Mouse (Mus musculus) midbrain, embryonic 14.5 days (tissue): Measurements from ENCODE around the gene Acaca. TPM values are rescaled to one million over a fixed set of nuclear protein-coding genes. Genes with fewer than 3 reads are reported as not detected.

ENCODE experiments used
- ATAC-seq: fragments of 200-750 bp; cut with Nextera tagmentation; 2 replicates; pipeline ENCODE4 v1.8.0; 2017; ENCODE audit warnings: moderate number of reproducible peaks, moderate library complexity; ENCODE audit not compliant: low FRiP score, low TSS enrichment
- DNase-seq: peaks from one replicate; pipeline ENCODE4 v3.0.0-alpha.2; 2015
- H3K27ac ChIP-seq: fragments of 300-500 bp; sonication (generic); replicated peaks from 2 replicates; pipeline ENCODE4 v1.5.1; 2014; ENCODE audit warnings: mild to moderate bottlenecking, low read depth, low read length, moderate library complexity
- H3K27me3 ChIP-seq: fragments of 300-500 bp; sonication (generic); 2 replicates; pipeline ENCODE4 v1.6.1; 2014; ENCODE audit warnings: low read length, control low read depth, mixed read lengths; ENCODE audit not compliant: control insufficient read depth, insufficient read depth
- H3K36me3 ChIP-seq: fragments of 300-500 bp; sonication (generic); 2 replicates; pipeline ENCODE4 v1.6.1; 2014; ENCODE audit warnings: low read length, control low read depth; ENCODE audit not compliant: control insufficient read depth, insufficient read depth
- H3K4me1 ChIP-seq: fragments of 300-500 bp; sonication (generic); 2 replicates; pipeline ENCODE4 v1.6.1; 2014; ENCODE audit warnings: mild to moderate bottlenecking, antibody characterized with exemption, low read length, control low read depth; ENCODE audit not compliant: control insufficient read depth, insufficient read depth
- H3K4me2 ChIP-seq: fragments of 300-500 bp; sonication (generic); 2 replicates; pipeline ENCODE4 v1.6.1; 2014; ENCODE audit warnings: mild to moderate bottlenecking, low read length, moderate library complexity
- H3K4me3 ChIP-seq: fragments of 300-500 bp; sonication (generic); replicated peaks from 2 replicates; pipeline ENCODE4 v1.5.1; 2014; ENCODE audit warnings: low read depth, low read length
- H3K9ac ChIP-seq: fragments of 300-500 bp; sonication (generic); replicated peaks from 2 replicates; pipeline ENCODE4 v1.6.1; 2014; ENCODE audit warnings: mild to moderate bottlenecking, low read length, moderate library complexity
- H3K9me3 ChIP-seq: fragments of 300-500 bp; sonication (generic); 2 replicates; pipeline ENCODE4 v1.6.1; 2016; ENCODE audit warnings: low read length, control low read depth, mixed read lengths; ENCODE audit not compliant: control insufficient read depth
- WGBS: fragments of 180-500 bp; shearing (Covaris S2); extraction: QIAGEN DNeasy Blood & Tissue Kit; methylation state at CpG from one replicate; pipeline ENCODE4 v1.1.7; 2014; 5-methylcytosine and 5-hydroxymethylcytosine counted together
- polyA plus RNA-seq: library from polyadenylated mRNA; unstranded; fragments of >200 nt; fragmentation: Nextera tagmentation; extraction: Ambion mirVana; gene quantifications from 2 replicates; pipeline ENCODE4 v1.2.1, GENCODE M21; 2014

Acaca gene
- polyA plus RNA-seq, 1 experiment from 2014 or later = 40.8 TPM

DNA sequence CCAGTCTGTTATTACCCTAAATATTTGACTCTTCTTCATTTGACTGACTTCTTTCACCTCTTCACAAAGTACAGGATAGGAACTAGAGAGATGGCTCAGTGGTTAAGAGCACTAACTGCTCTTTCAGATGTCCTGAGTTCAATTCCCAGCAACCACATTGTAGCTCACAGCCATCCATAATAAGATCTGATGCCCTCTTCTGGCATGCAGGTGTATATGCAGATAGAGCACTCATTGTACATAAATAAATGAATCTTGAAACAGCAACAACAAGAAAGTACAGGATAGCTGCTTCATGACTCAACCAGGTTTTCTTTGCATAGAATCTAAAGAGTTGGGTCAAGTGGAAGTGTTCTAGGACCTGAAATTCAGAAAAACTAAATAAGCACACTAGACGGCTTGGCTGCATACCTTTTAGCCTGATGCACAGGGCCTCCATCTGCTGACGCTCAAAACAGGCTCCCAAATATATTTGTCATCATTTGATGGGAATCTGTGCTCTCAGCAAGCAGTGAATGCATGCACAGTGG, 4.9 kb downstream of the Acaca start:
- ATAC-seq = no peak
- WGBS = 96% methylated on average over 2 of the region's 2 CpGs

DNA sequence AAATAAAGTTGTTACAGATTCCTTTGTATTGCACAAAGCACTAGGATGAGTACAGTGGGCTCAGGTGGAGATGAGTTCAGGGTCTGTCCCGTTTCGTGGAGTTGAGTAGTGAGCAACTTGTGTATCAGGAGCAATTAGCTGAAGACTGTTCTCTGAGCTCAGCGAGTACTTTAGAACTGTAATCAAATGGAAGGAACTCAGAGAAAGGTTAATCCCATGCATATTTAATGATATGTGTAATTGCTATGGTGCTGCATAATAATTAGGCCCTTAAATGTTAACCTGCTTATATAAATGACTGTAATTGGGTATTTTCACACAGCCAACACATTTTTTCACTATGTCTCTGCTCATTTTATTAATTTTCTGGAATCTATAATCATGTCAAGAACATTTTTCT, 7.0 kb downstream of the Acaca start:
- 0 out of 2 replicates have a peak, but pooled peaks cover 4% of the 10 kb centered on the region for H3K4me1 ChIP-seq
- H3K4me3 ChIP-seq = no peak overlapping the region
- DNase-seq = no peak
- no peak overlapping the region for H3K27ac ChIP-seq
- no peaks in the 10 kb centered on the region for H3K9me3 ChIP-seq
- ATAC-seq = no peak
- 77% methylated on average over 3 of the region's 3 CpGs for whole genome bisulfite sequencing
- H3K9ac ChIP-seq = no peak overlapping the region
- no peaks in the 10 kb centered on the region for H3K36me3 ChIP-seq
- no peak overlapping the region for H3K4me2 ChIP-seq
- H3K27me3 ChIP-seq = no peaks in the 10 kb centered on the region

More for the DNA sequence above, 4.9 kb downstream of the Acaca start:
- H3K36me3 ChIP-seq = no peaks in the 10 kb centered on the region
- H3K9me3 ChIP-seq = no peaks in the 10 kb centered on the region
- H3K4me2 ChIP-seq = no peak overlapping the region
- no peak overlapping the region for H3K9ac ChIP-seq
- H3K4me1 ChIP-seq = peaks cover 15% of the 10 kb centered on the region; the same call in 1 of the 2 replicates
- H3K4me3 ChIP-seq = no peak overlapping the region
- no peak for DNase-seq
- H3K27me3 ChIP-seq = no peaks in the 10 kb centered on the region
- H3K27ac ChIP-seq = no peak overlapping the region

DNA sequence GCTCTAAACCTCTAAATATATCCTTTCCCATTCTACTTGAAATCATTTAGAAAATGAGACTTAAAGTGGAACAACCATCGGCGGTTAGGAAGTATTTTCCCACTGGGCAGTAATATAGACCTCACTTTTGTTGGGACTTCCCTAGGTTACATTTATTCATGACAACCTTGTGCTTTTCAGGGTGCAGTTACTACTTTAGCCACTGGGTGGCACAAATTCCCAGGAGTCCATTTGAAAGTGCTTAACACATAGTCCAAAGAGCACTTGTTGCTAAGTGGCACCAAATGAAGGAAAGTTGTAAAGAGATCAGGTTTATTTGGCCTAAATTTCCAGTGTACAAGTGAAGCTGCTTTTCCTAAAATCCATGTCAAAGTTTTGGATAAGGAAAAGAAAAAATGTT, 12.3 kb downstream of the Acaca start:
- Histone ChIP-seq H3K4me1 (no peaks in the 10 kb centered on the region), H3K27me3 (no peaks in the 10 kb centered on the region), H3K4me3 (no peak overlapping the region), H3K27ac (no peak overlapping the region), H3K9ac (no peak overlapping the region), H3K36me3 (no peaks in the 10 kb centered on the region), H3K4me2 (no peak overlapping the region), H3K9me3 (no peaks in the 10 kb centered on the region)
- ATAC-seq (no peak), DNase-seq (peak; percentile 76)
- WGBS = 55% methylated on average over 2 of the region's 2 CpGs

GRCm38 (mm10) chr11:84145201-84145798, 15.8 kb downstream of the Acaca start:
- Histone ChIP-seq H3K27ac (no peak overlapping the region), H3K4me1 (no peaks in the 10 kb centered on the region), H3K9ac (no peak overlapping the region), H3K4me3 (no peak overlapping the region), H3K36me3 (peaks cover 5% of the 10 kb centered on the region; the same call in 1 of the 2 replicates), H3K4me2 (no peak overlapping the region), H3K9me3 (no peaks in the 10 kb centered on the region), H3K27me3 (no peaks in the 10 kb centered on the region)
- DNase-seq (no peak), ATAC-seq (no peak)
- WGBS = 73% methylated on average over 10 of the region's 10 CpGs

- Histone ChIP-seq H3K4me2 (no peak overlapping the region), H3K4me3 (no peak overlapping the region), H3K36me3 (peaks cover 5% of the 10 kb centered on the region; the same call in 1 of the 2 replicates), H3K4me1 (no peaks in the 10 kb centered on the region), H3K27ac (no peak overlapping the region), H3K9me3 (no peaks in the 10 kb centered on the region), H3K9ac (no peak overlapping the region), H3K27me3 (no peaks in the 10 kb centered on the region)
- ATAC-seq (no peak), DNase-seq (no peak)
- WGBS = 28% methylated on average over 3 of the region's 3 CpGs
Measured at GRCm38 (mm10) chr11:84146081-84146480, 16.6 kb downstream of the Acaca start.

- no peaks in the 10 kb centered on the region for H3K27me3 ChIP-seq
- no peak for DNase-seq
- no peak overlapping the region for H3K4me3 ChIP-seq
- no peak for ATAC-seq
- no peak overlapping the region for H3K4me2 ChIP-seq
- WGBS = 63% methylated on average over 2 of the region's 2 CpGs
- H3K36me3 ChIP-seq = peaks cover 5% of the 10 kb centered on the region; the same call in 1 of the 2 replicates
- no peaks in the 10 kb centered on the region for H3K9me3 ChIP-seq
- no peak overlapping the region for H3K9ac ChIP-seq
- H3K4me1 ChIP-seq = no peaks in the 10 kb centered on the region
- no peak overlapping the region for H3K27ac ChIP-seq
Measured at GRCm38 (mm10) chr11:84150884-84151283, 21.4 kb downstream of the Acaca start.

GRCm38 (mm10) chr11:84156535-84157262, 27.2 kb downstream of the Acaca start:
- ATAC-seq (no peak), DNase-seq (no peak)
- H3K27ac ChIP-seq = no peak overlapping the region
- H3K9me3 ChIP-seq = no peaks in the 10 kb centered on the region
- H3K9ac ChIP-seq = no peak overlapping the region
- no peak overlapping the region for H3K4me2 ChIP-seq
- 91% methylated on average over 4 of the region's 4 CpGs for WGBS
- no peak overlapping the region for H3K4me3 ChIP-seq
- H3K36me3 ChIP-seq = no peaks in the 10 kb centered on the region
- H3K27me3 ChIP-seq = no peaks in the 10 kb centered on the region
- H3K4me1 ChIP-seq = no peaks in the 10 kb centered on the region

- Histone ChIP-seq H3K27me3 (no peaks in the 10 kb centered on the region), H3K4me3 (no peak overlapping the region), H3K9ac (no peak overlapping the region), H3K4me1 (no peaks in the 10 kb centered on the region), H3K4me2 (no peak overlapping the region), H3K27ac (no peak overlapping the region), H3K36me3 (no peaks in the 10 kb centered on the region), H3K9me3 (no peaks in the 10 kb centered on the region)
- no peak for ATAC-seq
- 89% methylated on average over 6 of the region's 6 CpGs for WGBS
- no peak for DNase-seq
Measured at GRCm38 (mm10) chr11:84164123-84164522, 34.7 kb downstream of the Acaca start.

- Histone ChIP-seq H3K36me3 (no peaks in the 10 kb centered on the region), H3K9me3 (no peaks in the 10 kb centered on the region), H3K27me3 (no peaks in the 10 kb centered on the region), H3K27ac (no peak overlapping the region), H3K4me2 (no peak overlapping the region), H3K4me3 (no peak overlapping the region), H3K4me1 (no peaks in the 10 kb centered on the region), H3K9ac (no peak overlapping the region)
- DNase-seq = no peak
- no peak for ATAC-seq
- 70% methylated on average over 4 of the region's 4 CpGs for WGBS
Measured at GRCm38 (mm10) chr11:84164561-84164960, 35.1 kb downstream of the Acaca start.
